9 mouse cellular contexts compared by ENCODE assay signal in genomic region chr5:139331742-139332141, GRCm38 (mm10). TPM values are rescaled to one million over a fixed set of nuclear protein-coding genes. Genes with fewer than 3 reads are reported as not detected.
A peak's percentile ranks its signal among the peaks of the same experiment; 100 is the strongest.
DNase-seq lines count a peak whose midpoint lies in the region; ATAC-seq and TF ChIP-seq lines count a peak whose summit lies in the region.
"Had no signal": no experiment of that assay in that cellular context is flagged by ENCODE, and none has a peak within 500 bp of the region (broad histone marks: within the 10 kb centered on the region; RNA-seq: fewer than 3 reads in every experiment).

No protein-coding gene starts in this region.

- no peak overlapping the region for H3K9ac ChIP-seq in hindbrain, embryonic 13.5 days
- no peak overlapping the region for H3K9ac ChIP-seq in forebrain, embryonic 14.5 days (ENCODE audit: low read length)
- no peak overlapping the region for H3K9ac ChIP-seq in hindbrain, postnatal 0 days (replicated peaks; ENCODE audit: low read length)
- no peak overlapping the region for H3K9ac ChIP-seq in stomach, embryonic 15.5 days
- H3K9ac ChIP-seq: midbrain, embryonic 12.5 days had no signal

- 21% methylated on average over 8 of the region's 8 CpGs for WGBS in hindbrain, embryonic 10.5 days
- WGBS in hindbrain, embryonic 13.5 days, result 20% methylated on average over 8 of the region's 8 CpGs
- 14% methylated on average over 8 of the region's 8 CpGs for WGBS in forebrain, embryonic 14.5 days
- 16% methylated on average over 8 of the region's 8 CpGs for WGBS in hindbrain, postnatal 0 days
- 14% methylated on average over 8 of the region's 8 CpGs for WGBS in stomach, embryonic 15.5 days

- H3K9me3 ChIP-seq in hindbrain, embryonic 10.5 days, result no peaks in the 10 kb centered on the region
- no peaks in the 10 kb centered on the region for H3K9me3 ChIP-seq in hindbrain, embryonic 13.5 days
- H3K9me3 ChIP-seq in forebrain, embryonic 14.5 days (replicated peaks; ENCODE audit: control insufficient read depth, low read length), result no peaks in the 10 kb centered on the region
- H3K9me3 ChIP-seq in hindbrain, postnatal 0 days (ENCODE audit: low read length), result no peaks in the 10 kb centered on the region
- H3K9me3 ChIP-seq in stomach, embryonic 15.5 days, result no peaks in the 10 kb centered on the region
- H3K9me3 ChIP-seq: midbrain, embryonic 12.5 days had no signal

- TF ChIP-seq CTCF in hindbrain, postnatal 0 days (IDR thresholded peaks at IDR 0.05; ENCODE audit: low read depth), result peak; percentile 98

- H3K4me3 ChIP-seq in hindbrain, embryonic 10.5 days, result no peak overlapping the region
- H3K4me3 ChIP-seq in hindbrain, embryonic 13.5 days, result no peak overlapping the region
- no peak overlapping the region for H3K4me3 ChIP-seq in forebrain, embryonic 14.5 days (ENCODE audit: low read depth, low read length)
- no peak overlapping the region for H3K4me3 ChIP-seq in hindbrain, postnatal 0 days (ENCODE audit: low read length)
- H3K4me3 ChIP-seq in stomach, embryonic 15.5 days (replicated peaks), result no peak overlapping the region
- H3K4me3 ChIP-seq: midbrain, embryonic 12.5 days had no signal

- no peak overlapping the region for H3K27ac ChIP-seq in hindbrain, embryonic 10.5 days
- no peak overlapping the region for H3K27ac ChIP-seq in hindbrain, embryonic 13.5 days
- no peak overlapping the region for H3K27ac ChIP-seq in forebrain, embryonic 14.5 days (ENCODE audit: low read depth, low read length)
- H3K27ac ChIP-seq in hindbrain, postnatal 0 days, result no peak overlapping the region
- peak overlapping the region; percentile 79 for H3K27ac ChIP-seq in stomach, embryonic 15.5 days
- H3K27ac ChIP-seq: midbrain, embryonic 12.5 days had no signal

- no peak overlapping the region for H3K4me2 ChIP-seq in hindbrain, embryonic 13.5 days
- no peak overlapping the region for H3K4me2 ChIP-seq in forebrain, embryonic 14.5 days (ENCODE audit: low read length)
- H3K4me2 ChIP-seq in hindbrain, postnatal 0 days (ENCODE audit: low read depth, low read length), result no peak overlapping the region
- no peak overlapping the region for H3K4me2 ChIP-seq in stomach, embryonic 15.5 days
- H3K4me2 ChIP-seq: midbrain, embryonic 12.5 days had no signal

- H3K36me3 ChIP-seq in hindbrain, embryonic 10.5 days, result peaks cover 25% of the 10 kb centered on the region
- H3K36me3 ChIP-seq in hindbrain, embryonic 13.5 days, result peaks cover 22% of the 10 kb centered on the region
- peaks cover 19% of the 10 kb centered on the region for H3K36me3 ChIP-seq in forebrain, embryonic 14.5 days (ENCODE audit: control insufficient read depth, insufficient read depth, low read length)
- H3K36me3 ChIP-seq in hindbrain, postnatal 0 days (ENCODE audit: insufficient read depth, low read length), result peaks cover 2% of the 10 kb centered on the region; the same call in 1 of the 2 replicates
- H3K36me3 ChIP-seq in stomach, embryonic 15.5 days, result 0 out of 2 replicates have a peak, but pooled peaks cover 4% of the 10 kb centered on the region

- ATAC-seq in hindbrain, embryonic 13.5 days (ENCODE audit: low FRiP score), result no peak
- ATAC-seq in forebrain, embryonic 14.5 days, result 0 out of 2 replicates have a peak, but pooled peaks have one; percentile 32
- peak; percentile 10; the same call in 1 of the 2 replicates for ATAC-seq in hindbrain, postnatal 0 days
- peak; percentile 50 for ATAC-seq in monocyte, adult 5-6 weeks (replicated peaks; ENCODE audit: insufficient number of reproducible peaks, low FRiP score, low TSS enrichment, poor library complexity, severe bottlenecking)
- ATAC-seq in stomach, embryonic 15.5 days (ENCODE audit: insufficient read depth, low FRiP score, low read depth), result peak; percentile 5; the same call in 1 of the 2 replicates

- H3K4me1 ChIP-seq in hindbrain, embryonic 10.5 days (replicated peaks), result 0 out of 2 replicates have a peak, but pooled peaks cover 3% of the 10 kb centered on the region
- no peaks in the 10 kb centered on the region for H3K4me1 ChIP-seq in hindbrain, embryonic 13.5 days (replicated peaks)
- no peaks in the 10 kb centered on the region for H3K4me1 ChIP-seq in forebrain, embryonic 14.5 days (ENCODE audit: control insufficient read depth, insufficient read depth, low read length)
- no peaks in the 10 kb centered on the region for H3K4me1 ChIP-seq in hindbrain, postnatal 0 days (ENCODE audit: insufficient read depth, low read length)
- peaks cover 3% of the 10 kb centered on the region; the same call in 1 of the 2 replicates for H3K4me1 ChIP-seq in stomach, embryonic 15.5 days
- H3K4me1 ChIP-seq: midbrain, embryonic 12.5 days had no signal

- intact Hi-C loops in left cerebral cortex, postnatal 25 days (cut with DNase I), result loop anchor here (2.0 kb wide), 1 partner anchor 23 kb away; no protein-coding TSS in a partner anchor

- peak; percentile 80 for DNase-seq in hindbrain, embryonic 10.5 days (ENCODE audit: low spot score)
- DNase-seq in c-Kit-positive CD71-positive TER-119-positive erythroid progenitor cells, embryonic 14.5 days (ENCODE audit: low spot score), result peak; percentile 72
- DNase-seq in forebrain, embryonic 14.5 days (ENCODE audit: low spot score), result peak; percentile 72
- DNase-seq in hindbrain, postnatal 0 days (ENCODE audit: low spot score), result peak; percentile 86
- peak; percentile 75 to 77 for DNase-seq in left cerebral cortex, postnatal 25 days (ENCODE audit: low spot score in 2 of 2)

- peaks cover 22% of the 10 kb centered on the region for H3K27me3 ChIP-seq in hindbrain, embryonic 10.5 days (ENCODE audit: insufficient read depth, poor library complexity, severe bottlenecking)
- H3K27me3 ChIP-seq in hindbrain, embryonic 13.5 days, result peaks cover 21% of the 10 kb centered on the region
- H3K27me3 ChIP-seq in forebrain, embryonic 14.5 days (replicated peaks; ENCODE audit: control insufficient read depth, insufficient read depth, low read length), result no peaks in the 10 kb centered on the region
- no peaks in the 10 kb centered on the region for H3K27me3 ChIP-seq in hindbrain, postnatal 0 days (ENCODE audit: insufficient read depth, low read length)
- H3K27me3 ChIP-seq in stomach, embryonic 15.5 days (replicated peaks), result no peaks in the 10 kb centered on the region

RNA-seq across cellular contexts. Expression of gene Adap1, which starts 6.3 kb away (rescaled TPM):
- 0.65 and 1.5 TPM in 2 replicates for polyA plus RNA-seq in hindbrain, embryonic 10.5 days (2016; fragmentation: Nextera tagmentation; extraction: Ambion mirVana)
- polyA plus RNA-seq in hindbrain, embryonic 13.5 days (2015; fragmentation: Nextera tagmentation; extraction: Ambion mirVana), result 24.9 and 26.5 TPM in 2 replicates
- polyA plus RNA-seq in forebrain, embryonic 14.5 days (2014; fragmentation: Nextera tagmentation; extraction: Ambion mirVana), result 12.8 and 21.6 TPM in 2 replicates
- 241 and 242 TPM in 2 replicates for total RNA-seq in hindbrain, postnatal 0 days (2014; rRNA removed)
- 123 and 128 TPM in 2 replicates for polyA plus RNA-seq in hindbrain, postnatal 0 days (2015; fragmentation: Nextera tagmentation; extraction: Ambion mirVana)
- total RNA-seq in left cerebral cortex, postnatal 25 days (2021), result 100 to 1,000 TPM; 295 to 315 TPM
- 67.3 to 90.2 TPM (median 72.6 TPM) in 3 replicates for total RNA-seq in monocyte, adult 5-6 weeks (2017)
- 12.3 and 13.0 TPM in 2 replicates for polyA plus RNA-seq in stomach, embryonic 15.5 days (2015; fragmentation: Nextera tagmentation; extraction: Ambion mirVana)

RNA-seq across cellular contexts. Expression of gene Cox19, which starts 19.5 kb away (rescaled TPM):
- 116 and 147 TPM in 2 replicates for polyA plus RNA-seq in hindbrain, embryonic 10.5 days (2016; fragmentation: Nextera tagmentation; extraction: Ambion mirVana)
- polyA plus RNA-seq in hindbrain, embryonic 13.5 days (2015; fragmentation: Nextera tagmentation; extraction: Ambion mirVana), result 116 and 124 TPM in 2 replicates
- polyA plus RNA-seq in forebrain, embryonic 14.5 days (2014; fragmentation: Nextera tagmentation; extraction: Ambion mirVana), result 127 and 155 TPM in 2 replicates
- 93.7 and 106 TPM in 2 replicates for total RNA-seq in hindbrain, postnatal 0 days (2014; rRNA removed)
- polyA plus RNA-seq in hindbrain, postnatal 0 days (2015; fragmentation: Nextera tagmentation; extraction: Ambion mirVana), result 86.3 and 91.0 TPM in 2 replicates
- total RNA-seq in left cerebral cortex, postnatal 25 days (2021), result 10 to 100 TPM; 65.6 to 70.7 TPM
- total RNA-seq in monocyte, adult 5-6 weeks (2017), result 9.5 to 46.4 TPM (median 15.2 TPM) in 3 replicates
- polyA plus RNA-seq in stomach, embryonic 15.5 days (2015; fragmentation: Nextera tagmentation; extraction: Ambion mirVana), result 109 and 115 TPM in 2 replicates

RNA-seq across cellular contexts. Expression of gene Cyp2w1, which starts 20.7 kb away (rescaled TPM):
- polyA plus RNA-seq in hindbrain, embryonic 10.5 days (2016; fragmentation: Nextera tagmentation; extraction: Ambion mirVana), result not detected in 2 replicates
- not detected in 2 replicates for polyA plus RNA-seq in hindbrain, embryonic 13.5 days (2015; fragmentation: Nextera tagmentation; extraction: Ambion mirVana)
- polyA plus RNA-seq in forebrain, embryonic 14.5 days (2014; fragmentation: Nextera tagmentation; extraction: Ambion mirVana), result not detected in 2 replicates
- not detected in 2 replicates for total RNA-seq in hindbrain, postnatal 0 days (2014; rRNA removed)
- not detected in 2 replicates for polyA plus RNA-seq in hindbrain, postnatal 0 days (2015; fragmentation: Nextera tagmentation; extraction: Ambion mirVana)
- total RNA-seq in left cerebral cortex, postnatal 25 days (2021), result not detected
- total RNA-seq in monocyte, adult 5-6 weeks (2017), result not detected in 3 replicates
- polyA plus RNA-seq in stomach, embryonic 15.5 days (2015; fragmentation: Nextera tagmentation; extraction: Ambion mirVana), result 8.5 and 11.6 TPM in 2 replicates

RNA-seq across cellular contexts. Expression of gene Gpr146, which starts 45.8 kb away (rescaled TPM):
- 2.0 and 2.8 TPM in 2 replicates for polyA plus RNA-seq in hindbrain, embryonic 10.5 days (2016; fragmentation: Nextera tagmentation; extraction: Ambion mirVana)
- polyA plus RNA-seq in hindbrain, embryonic 13.5 days (2015; fragmentation: Nextera tagmentation; extraction: Ambion mirVana), result 1.6 and 2.4 TPM in 2 replicates
- polyA plus RNA-seq in forebrain, embryonic 14.5 days (2014; fragmentation: Nextera tagmentation; extraction: Ambion mirVana), result 0.85 and 0.93 TPM in 2 replicates
- 8.1 and 10.1 TPM in 2 replicates for total RNA-seq in hindbrain, postnatal 0 days (2014; rRNA removed)
- polyA plus RNA-seq in hindbrain, postnatal 0 days (2015; fragmentation: Nextera tagmentation; extraction: Ambion mirVana), result 3.7 and 4.4 TPM in 2 replicates
- total RNA-seq in left cerebral cortex, postnatal 25 days (2021), result 10 to 100 TPM; 12.0 to 13.5 TPM
- total RNA-seq in monocyte, adult 5-6 weeks (2017), result 6.9 to 10.8 TPM (median 9.8 TPM) in 3 replicates
- polyA plus RNA-seq in stomach, embryonic 15.5 days (2015; fragmentation: Nextera tagmentation; extraction: Ambion mirVana), result 2.7 and 3.3 TPM in 2 replicates
